Mouse (Mus musculus) bone marrow macrophage, adult 2 months (primary cell): ENCODE results near the gene Prkrip1. TPM values are rescaled to one million over a fixed set of nuclear protein-coding genes. Genes with fewer than 3 reads are reported as not detected.
"Not testable (repeated sequence)": the region's sequence is repeated elsewhere in the genome, so short reads cannot be mapped to it uniquely, and the experiment has no call there.

Experiments
- H3K27ac ChIP-seq: 2 replicates; pipeline ENCODE4 v1.5.1; 2012; ENCODE audit warnings: low read depth, low read length; ENCODE audit not compliant: insufficient read depth
- H3K4me1 ChIP-seq: 2 replicates; pipeline ENCODE4 v1.6.1; 2012; ENCODE audit warnings: low read length; ENCODE audit not compliant: control insufficient read depth, insufficient read depth
- H3K4me3 ChIP-seq: 2 replicates; pipeline ENCODE4 v1.5.1; 2012; ENCODE audit warnings: mild to moderate bottlenecking, low read length, moderate library complexity; ENCODE audit not compliant: insufficient read depth
- CTCF ChIP-seq: IDR thresholded peaks from 2 replicates; pipeline ENCODE4 v1.5.1; 2012; ENCODE audit warnings: low read depth, mild to moderate bottlenecking, low read length, moderate library complexity
- POLR2A ChIP-seq: IDR thresholded peaks from 2 replicates; pipeline ENCODE4 v1.6.1; 2012; ENCODE audit warnings: mild to moderate bottlenecking, low read depth, low read length, borderline replicate concordance
- polyA plus RNA-seq: library from polyadenylated mRNA; stranded (reverse); fragments of >200 nt; gene quantifications from 2 replicates; pipeline ENCODE4 v1.2.4, GENCODE M21; 2012; ENCODE audit not compliant: missing spikeins, insufficient read depth, insufficient read length

Gene Prkrip1
- polyA plus RNA-seq, 1 experiment, result 22.7 TPM

- H3K4me1 ChIP-seq, result peaks cover 61% of the 10 kb centered on the region
- no peak overlapping the region for H3K27ac ChIP-seq
- H3K4me3 ChIP-seq, result no peak overlapping the region
- TF ChIP-seq POLR2A (no peak), CTCF (no peak)
Observed at GRCm38 (mm10) chr5:136212716-136213115, 14.0 kb upstream of the Prkrip1 start.

DNA sequence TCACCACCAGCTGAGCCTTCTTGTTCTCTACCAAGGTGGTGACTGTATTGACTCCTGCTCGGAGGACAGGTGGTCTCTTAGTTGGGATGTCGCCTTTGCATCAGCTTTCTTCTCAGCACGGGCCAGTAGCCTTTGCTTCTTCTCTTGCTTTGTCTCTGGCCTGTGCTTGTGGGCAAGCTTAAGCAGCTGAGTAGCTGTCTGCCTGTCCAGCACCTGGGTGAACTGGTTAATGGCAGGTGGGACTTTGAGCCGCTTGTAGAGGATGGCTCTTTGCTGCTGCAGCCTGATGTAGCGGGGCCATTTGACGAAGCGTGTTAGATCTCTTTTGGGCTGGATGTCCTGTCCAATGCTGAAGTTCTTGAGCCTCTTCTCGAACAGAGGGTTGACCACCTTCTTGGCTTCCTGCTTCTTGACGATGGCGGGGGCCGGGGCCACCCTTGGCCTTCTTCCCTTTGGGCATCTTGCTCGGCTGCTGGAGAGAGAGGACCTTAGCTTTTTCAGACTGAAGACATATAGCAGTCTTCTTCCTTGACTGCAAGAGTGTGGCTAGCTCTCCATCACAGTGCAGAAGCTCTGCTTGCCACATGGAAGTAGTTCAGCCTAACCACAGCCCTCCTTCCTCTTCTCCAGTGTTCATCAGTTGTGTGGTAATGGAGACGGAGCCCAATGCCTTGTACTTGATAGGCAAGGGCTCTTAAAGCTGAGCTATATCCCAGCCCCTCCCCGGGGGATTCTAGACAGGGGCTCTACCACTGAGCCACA, 12.8 kb upstream of the Prkrip1 start:
- not testable (repeated sequence) for H3K4me3 ChIP-seq, H3K27ac ChIP-seq
- peaks cover 49% of the 10 kb centered on the region for H3K4me1 ChIP-seq

GRCm38 (mm10) chr5:136210549-136210948, 11.8 kb upstream of the Prkrip1 start:
- Histone ChIP-seq H3K4me1 (peaks cover 40% of the 10 kb centered on the region), H3K4me3 (no peak overlapping the region), H3K27ac (no peak overlapping the region)
- no peak for TF ChIP-seq POLR2A
- TF ChIP-seq CTCF, result no peak

DNA sequence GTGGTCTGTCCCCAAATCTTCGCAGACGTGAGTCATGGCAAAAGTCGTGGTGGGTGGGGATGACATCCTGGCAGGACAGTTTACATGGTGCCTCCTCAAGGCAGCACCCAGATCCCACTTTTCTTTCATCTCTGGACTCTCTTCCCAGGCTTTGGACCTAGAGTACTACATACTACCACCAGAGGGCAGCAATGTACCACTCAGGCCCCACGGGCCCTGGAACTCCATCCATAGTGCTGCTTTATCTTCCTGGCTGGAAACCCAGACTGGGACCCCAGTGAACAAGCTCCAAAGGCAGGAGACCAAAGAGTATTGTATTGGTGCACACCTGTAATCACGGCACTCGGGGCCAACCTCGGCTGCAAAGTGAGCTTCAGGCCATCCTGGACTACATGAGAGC, 3.1 kb upstream of the Prkrip1 start:
- peaks cover 13% of the 10 kb centered on the region for H3K4me1 ChIP-seq
- TF ChIP-seq POLR2A, result no peak
- TF ChIP-seq CTCF, result peak; percentile 98
- no peak overlapping the region for H3K27ac ChIP-seq
- no peak overlapping the region for H3K4me3 ChIP-seq

GRCm38 (mm10) chr5:136199526-136199925, 763 bp upstream of the Prkrip1 start:
- Histone ChIP-seq H3K27ac (peak overlapping the region; percentile 97), H3K4me3 (peak overlapping the region; percentile 61; the same call in 1 of the 2 replicates), H3K4me1 (peaks cover 13% of the 10 kb centered on the region)
- TF ChIP-seq CTCF (no peak), POLR2A (no peak)

GRCm38 (mm10) chr5:136191870-136192269, 6.9 kb downstream of the Prkrip1 start:
- TF ChIP-seq POLR2A (no peak), CTCF (no peak)
- Histone ChIP-seq H3K27ac (no peak overlapping the region), H3K4me3 (no peak overlapping the region), H3K4me1 (no peaks in the 10 kb centered on the region)

DNA sequence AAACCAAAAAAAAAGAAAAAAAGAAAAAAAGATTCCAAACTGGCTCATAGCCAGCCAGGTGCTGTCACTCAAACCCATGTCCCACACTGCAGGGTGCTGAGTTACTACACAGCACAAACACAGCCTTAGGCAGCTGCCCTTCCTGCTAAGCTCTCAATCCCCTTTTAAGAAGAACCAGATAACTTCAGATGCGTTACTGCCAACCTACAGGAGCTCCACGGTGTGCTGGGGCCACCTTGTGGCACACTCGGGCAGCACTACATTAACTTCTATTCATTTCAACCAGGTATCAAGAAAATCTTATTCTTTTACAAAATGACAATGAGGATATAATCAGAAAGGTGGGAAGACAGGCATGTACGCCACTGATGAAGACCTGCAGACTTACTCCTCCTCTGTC, 12.0 kb downstream of the Prkrip1 start:
- Histone ChIP-seq H3K4me1 (no peaks in the 10 kb centered on the region), H3K4me3 (no peak overlapping the region), H3K27ac (no peak overlapping the region)
- TF ChIP-seq POLR2A, result no peak
- peak; percentile 70; the same call in 1 of the 2 replicates for TF ChIP-seq CTCF

- no peak overlapping the region for H3K27ac ChIP-seq
- no peak overlapping the region for H3K4me3 ChIP-seq
- TF ChIP-seq POLR2A (no peak), CTCF (no peak)
- H3K4me1 ChIP-seq, result no peaks in the 10 kb centered on the region
Observed at GRCm38 (mm10) chr5:136183766-136184165, 15.0 kb downstream of the Prkrip1 start.

- H3K4me3 ChIP-seq, result no peak overlapping the region
- H3K4me1 ChIP-seq, result no peaks in the 10 kb centered on the region
- H3K27ac ChIP-seq, result no peak overlapping the region
- TF ChIP-seq POLR2A (no peak), CTCF (no peak)
Observed at GRCm38 (mm10) chr5:136182830-136183229, 15.9 kb downstream of the Prkrip1 start.

- TF ChIP-seq CTCF, result no peak
- Histone ChIP-seq H3K4me3 (no peak overlapping the region), H3K27ac (no peak overlapping the region), H3K4me1 (no peaks in the 10 kb centered on the region)
Observed at GRCm38 (mm10) chr5:136182049-136182448, 16.7 kb downstream of the Prkrip1 start.
